Mouse (Mus musculus) liver, adult (tissue): ENCODE measurements around the gene Gm156.
"Not testable (repeated sequence)": the region's sequence is repeated elsewhere in the genome, so short reads cannot be mapped to it uniquely, and the experiment has no call there.

ENCODE experiments used
- GATA4 ChIP-seq: IDR thresholded peaks from 2 replicates; pipeline ENCODE4 v1.6.1; 2014; ENCODE audit warnings: mild to moderate bottlenecking, low read length; ENCODE audit not compliant: insufficient replicate concordance

The Gm156 gene

DNA sequence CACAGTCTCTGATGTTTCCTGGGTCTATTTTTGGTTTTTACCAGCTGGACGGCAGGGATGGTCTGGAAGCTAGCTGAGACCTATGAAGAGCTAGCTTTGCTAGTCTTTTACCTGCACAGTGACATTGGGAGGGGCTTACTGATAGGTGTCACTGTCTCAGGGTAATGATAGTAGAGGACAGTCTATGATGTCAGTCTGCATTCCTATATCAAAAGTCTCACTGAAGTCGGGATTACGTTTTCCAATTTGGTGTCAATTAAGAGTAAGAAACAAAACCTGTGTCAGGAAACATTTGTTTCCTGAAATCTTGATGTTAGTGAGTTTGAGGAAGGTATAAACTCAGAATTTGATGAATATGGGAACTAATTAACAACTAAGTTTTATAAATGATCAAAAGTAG, at the start of gene Gm156:
TSS of gene Gm156 (minus strand) at position 101 of the 400 bp plus-strand sequence.
- not testable (repeated sequence) for TF ChIP-seq GATA4

DNA sequence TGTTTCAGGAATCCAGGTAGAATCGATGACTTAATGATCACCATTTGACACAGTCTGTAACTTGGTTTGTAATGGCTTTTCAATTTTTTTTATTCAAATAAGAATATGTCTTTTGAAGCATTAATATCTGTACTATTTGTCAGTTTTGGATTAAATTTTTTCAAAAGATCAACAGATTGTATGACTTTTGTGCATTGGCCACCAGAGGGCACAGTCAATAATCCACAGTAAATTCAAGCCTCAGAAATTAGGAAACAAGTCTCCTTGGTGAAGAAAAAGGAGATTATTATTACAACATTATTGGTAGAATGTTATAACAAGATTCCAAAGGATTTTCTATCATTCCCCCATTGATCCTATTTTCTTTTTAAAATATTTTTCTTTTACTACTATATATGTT, 41.5 kb upstream of the Gm156 start:
- TF ChIP-seq GATA4: no peak

DNA sequence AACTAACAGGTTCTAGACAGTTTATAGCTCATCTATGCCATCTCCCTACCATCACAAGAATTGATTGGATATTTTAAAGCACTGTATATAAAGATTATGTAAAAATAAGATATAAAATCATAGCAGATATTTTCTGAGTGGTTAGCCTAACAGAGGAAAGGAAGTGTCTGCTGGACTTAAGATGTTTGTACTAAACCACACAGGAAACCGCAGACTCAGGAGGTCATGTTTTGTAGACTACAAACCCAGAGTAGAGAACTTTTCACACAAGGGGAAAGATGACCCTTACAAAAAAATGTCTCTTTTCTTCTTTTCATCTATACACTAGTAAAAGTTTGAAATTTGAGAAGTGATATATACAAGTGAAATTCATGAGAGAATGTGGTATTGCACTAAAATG, 39.9 kb upstream of the Gm156 start:
- TF ChIP-seq GATA4: no peak

DNA sequence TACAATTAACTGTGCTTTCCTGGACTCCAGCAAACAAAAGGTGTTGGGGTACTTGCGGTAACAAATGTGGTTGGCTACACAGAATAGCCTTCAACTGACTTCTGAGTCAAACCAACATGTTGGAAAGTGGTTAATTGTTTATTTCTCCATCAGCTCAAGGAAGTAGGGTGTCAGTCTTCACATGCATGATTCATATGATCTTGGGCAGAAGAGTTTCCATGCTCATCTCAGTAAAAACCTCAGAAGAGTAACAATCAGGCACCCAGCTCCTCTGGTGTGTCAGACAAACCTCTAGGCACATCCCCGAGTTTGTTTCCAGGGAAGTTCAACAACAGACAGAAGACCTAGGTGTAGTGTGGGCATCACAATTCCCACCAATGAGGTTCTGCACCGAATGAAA, 33.7 kb upstream of the Gm156 start:
- no peak for TF ChIP-seq GATA4

DNA sequence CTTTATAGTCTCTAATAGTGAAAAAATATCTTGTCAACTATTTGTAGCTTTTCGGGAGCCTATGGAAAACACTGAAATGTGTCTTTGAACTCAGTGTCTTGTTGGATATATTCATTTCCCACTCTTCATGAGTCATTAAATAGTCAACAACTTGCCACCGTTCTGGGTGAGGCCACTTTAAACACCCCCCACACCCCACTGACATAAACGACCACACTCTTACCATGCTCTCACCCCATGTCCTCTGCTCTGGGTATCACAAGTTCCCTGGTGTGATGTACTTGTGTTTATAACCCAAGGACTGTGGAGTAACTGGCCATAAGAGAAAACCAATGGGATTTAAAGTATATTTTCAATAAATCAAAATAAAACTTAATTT, 36.4 kb downstream of the Gm156 start:
- TF ChIP-seq GATA4: no peak

DNA sequence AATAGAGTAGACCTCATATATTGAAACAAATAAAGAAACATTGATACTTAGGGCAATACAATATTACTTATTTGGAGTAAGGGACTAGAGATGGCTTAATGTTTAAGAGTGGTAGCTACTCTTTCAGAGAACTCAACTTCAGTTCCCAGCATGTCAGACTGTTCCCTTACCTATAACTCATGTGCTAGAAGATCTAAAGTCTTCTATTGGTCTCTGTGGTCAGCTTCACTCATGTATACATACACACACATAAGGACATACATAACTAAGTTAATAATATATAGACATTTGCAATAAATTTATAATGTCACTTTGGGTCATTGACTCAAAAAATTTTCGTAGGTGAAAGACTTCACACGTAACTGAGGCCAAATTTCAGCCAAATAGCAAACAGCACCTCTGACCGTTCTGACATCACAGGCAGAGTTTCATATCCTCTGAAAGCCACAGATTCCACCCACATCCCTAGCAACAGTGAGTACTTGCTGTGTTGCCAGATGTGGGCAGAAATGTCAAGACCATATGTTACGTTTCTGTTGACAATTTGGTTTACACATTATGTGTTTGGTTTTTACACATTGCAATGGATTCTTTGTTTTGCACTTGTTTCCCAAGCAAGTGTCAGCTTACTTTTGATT, 36.9 kb downstream of the Gm156 start:
- TF ChIP-seq GATA4: no peak

DNA sequence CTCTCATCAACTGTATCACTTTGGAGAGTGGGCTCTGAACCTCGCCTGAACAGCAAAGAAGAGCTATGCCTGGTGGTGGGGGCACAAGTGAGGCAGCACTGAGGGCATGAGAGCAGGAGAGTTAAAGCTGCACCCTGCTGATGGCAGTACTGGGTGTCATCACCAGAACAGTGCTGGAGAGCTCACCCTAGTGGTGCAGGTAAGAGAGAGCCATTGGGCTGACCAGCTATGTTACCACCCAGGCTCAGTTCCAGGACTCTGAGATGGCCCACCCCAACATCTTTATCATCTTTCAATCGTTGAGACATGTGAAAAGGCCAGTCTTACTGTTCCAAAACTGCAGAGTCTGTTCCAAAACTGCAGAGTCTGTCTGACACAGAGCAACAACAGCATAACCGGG, 37.9 kb downstream of the Gm156 start:
- no peak for TF ChIP-seq GATA4

DNA sequence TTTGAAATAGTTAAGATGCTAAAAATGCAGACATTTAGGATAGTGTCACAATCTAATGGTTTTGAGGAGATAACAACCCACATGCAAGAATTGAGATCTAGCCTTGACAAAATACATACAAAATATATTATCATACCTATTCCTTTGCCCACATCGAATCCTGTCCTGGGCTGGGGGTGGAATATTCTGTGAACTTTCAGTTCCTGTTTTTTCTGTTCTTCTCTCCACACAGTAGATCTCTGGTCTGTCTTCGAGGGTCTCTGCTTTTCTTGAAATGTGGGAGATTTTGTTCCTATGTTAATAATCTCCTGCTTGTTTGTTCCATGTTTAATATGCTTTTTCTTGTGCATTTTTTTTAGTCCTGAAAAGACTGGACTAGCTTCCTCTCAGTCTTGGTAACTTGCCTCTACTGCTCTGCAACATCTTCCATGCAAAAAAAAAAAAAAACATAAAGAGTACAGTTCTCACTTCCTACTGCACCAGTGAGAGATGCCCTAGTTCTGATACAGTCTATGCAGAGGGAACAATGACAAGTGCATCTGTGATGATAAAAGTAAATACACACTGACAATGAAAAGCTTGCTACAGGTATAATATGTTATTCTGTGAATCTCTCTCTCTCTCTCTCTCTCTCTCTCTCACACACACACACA, 43.9 kb downstream of the Gm156 start, which contains the start of gene Klri2:
TSS of gene Klri2 (minus strand) at position 416 of the 653 bp plus-strand sequence.
- TF ChIP-seq GATA4: no peak

DNA sequence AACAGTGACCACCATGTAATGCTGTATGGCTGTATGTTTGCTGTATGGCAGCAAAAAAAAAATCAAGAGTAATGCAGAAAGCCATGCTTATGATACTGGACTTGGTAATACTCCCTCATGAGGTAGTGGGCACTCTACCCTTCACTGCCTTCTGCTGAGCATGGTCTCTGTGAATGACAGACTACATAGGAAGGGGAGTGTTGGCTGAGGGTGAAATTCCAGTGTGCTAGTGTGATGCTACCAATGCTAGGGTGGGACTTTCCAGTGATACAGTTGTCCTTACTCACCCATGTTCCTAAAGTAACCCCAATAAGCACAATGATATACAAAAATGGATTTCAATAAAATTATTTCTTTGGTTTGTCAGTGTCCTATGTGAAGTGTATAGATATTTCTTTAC, 47.7 kb downstream of the Gm156 start:
- no peak for TF ChIP-seq GATA4

DNA sequence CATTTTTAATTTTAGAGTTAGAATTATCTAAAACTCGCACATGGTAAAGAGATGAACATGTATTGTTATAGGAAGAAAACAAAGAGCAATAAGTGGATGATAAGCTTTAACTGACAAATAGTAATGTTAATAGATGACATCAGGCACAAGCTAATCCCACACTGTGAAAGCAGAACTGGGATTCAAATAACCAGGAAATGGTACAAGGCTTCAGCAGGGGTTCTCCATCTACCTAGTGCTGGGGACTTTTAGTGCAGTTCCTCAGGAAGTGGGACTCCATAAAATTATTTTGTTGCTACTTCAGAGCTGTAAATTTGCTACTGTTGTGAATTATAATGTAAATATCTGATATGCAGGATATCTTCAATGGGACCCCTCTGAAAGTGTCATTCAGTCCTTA, 56.8 kb downstream of the Gm156 start:
- no peak for TF ChIP-seq GATA4

DNA sequence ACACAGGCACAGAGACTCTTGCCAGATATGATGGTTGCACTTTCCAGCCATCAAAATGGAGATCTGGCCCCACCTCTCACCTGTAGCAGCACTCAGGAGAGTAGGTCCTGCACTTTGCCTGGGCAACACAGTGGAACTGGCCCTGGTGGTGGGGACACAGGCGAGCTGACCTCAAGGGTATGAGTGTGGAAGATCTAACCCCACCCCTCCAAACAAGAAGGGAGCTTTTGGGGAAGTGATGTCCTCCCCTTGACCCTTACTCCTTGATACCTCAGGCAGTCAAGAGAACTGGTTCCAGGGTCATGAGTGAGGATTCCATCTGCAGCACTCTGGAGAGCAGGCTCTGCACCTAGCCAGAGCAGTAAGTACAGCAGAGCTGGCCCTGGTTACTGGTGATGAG, 62.7 kb downstream of the Gm156 start:
- no peak for TF ChIP-seq GATA4

DNA sequence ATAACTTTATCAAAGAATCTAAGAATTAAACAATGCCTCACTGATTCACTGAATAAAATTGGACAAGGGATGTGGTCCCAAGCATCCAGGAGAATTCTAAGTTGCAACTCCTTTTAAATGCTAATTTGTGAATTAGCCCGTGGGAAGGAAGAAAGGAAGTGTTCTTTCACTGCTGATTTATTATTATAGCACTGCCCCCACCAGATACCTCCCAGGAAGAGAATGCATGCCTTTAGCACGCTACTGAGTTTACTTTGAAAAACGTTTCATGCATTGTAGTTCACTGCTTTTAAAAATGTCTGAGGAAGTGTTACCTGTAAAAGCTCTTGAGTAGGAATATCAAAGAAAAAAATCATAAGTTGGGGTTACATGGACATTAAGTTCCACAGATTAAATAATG, 63.6 kb downstream of the Gm156 start:
- no peak for TF ChIP-seq GATA4

DNA sequence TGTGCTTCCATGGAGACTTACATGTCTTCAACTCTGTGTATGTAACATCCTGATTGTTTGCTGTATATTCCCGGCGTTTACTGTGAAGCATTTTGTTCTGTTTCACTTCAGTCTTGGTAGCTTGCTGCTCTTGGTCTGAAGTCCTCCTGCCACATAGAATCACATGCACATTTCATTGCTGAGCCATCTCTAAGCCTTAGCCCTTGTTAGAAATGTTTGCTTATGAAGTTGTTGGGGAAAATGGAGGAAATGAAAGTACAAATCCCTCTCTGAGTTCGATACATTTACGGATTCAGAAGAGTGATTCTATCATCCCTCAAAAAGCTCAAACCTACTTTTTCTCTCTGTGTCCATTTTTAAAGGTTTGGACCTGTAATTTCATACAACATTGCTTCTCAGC, 67.0 kb downstream of the Gm156 start, which contains the start of gene Klri1:
TSS of gene Klri1 (minus strand) at position 101 of the 400 bp plus-strand sequence.
- TF ChIP-seq GATA4: no peak
